21 mouse cellular contexts compared by ENCODE assay signal in the genomic region with DNA sequence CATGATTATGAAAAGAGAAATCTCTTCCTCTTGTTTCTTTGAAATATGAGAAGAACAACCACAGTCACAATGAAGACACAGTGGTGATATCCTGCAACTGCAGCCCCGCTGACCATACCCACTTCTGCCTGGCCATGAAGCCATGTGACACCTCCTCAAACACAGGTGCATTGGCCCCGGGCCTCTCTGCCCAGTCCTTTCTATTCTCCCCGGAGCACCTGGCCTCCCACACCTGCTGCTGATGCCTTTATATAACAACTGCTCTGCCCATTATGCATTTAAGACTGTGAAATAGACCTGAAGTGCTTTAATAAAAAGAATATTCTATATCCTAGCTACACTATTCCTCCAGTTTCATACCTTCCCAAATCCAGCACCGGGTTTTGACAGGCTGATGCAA. TPM values are rescaled to one million over a fixed set of nuclear protein-coding genes. Genes with fewer than 3 reads are reported as not detected.
"Had no signal": no experiment of that assay in that cellular context is flagged by ENCODE, and none has a peak within 500 bp of the region (broad histone marks: within the 10 kb centered on the region; RNA-seq: fewer than 3 reads in every experiment).

No protein-coding gene starts in this region.

- H3K27ac ChIP-seq: kidney, postnatal 0 days; liver, embryonic 13.5 days; midbrain, embryonic 12.5 days; neural tube, embryonic 13.5 days; stomach, embryonic 15.5 days had no signal

- H3K4me3 ChIP-seq: liver, embryonic 13.5 days; midbrain, embryonic 12.5 days; myocyte; neural tube, embryonic 13.5 days; stomach, embryonic 15.5 days had no signal

- DNase-seq: kidney, adult 2 months; kidney, postnatal 25 days; liver, embryonic 13.5 days; lung, adult 2 months; lung, postnatal 14 days; lung, postnatal 4 days; retina, postnatal 1 day; right cerebral cortex, postnatal 25 days; spleen, adult 18-20 months; thymus, postnatal 25 days had no signal

- H3K4me1 ChIP-seq: liver, embryonic 13.5 days; stomach, embryonic 15.5 days had no signal

RNA-seq across cellular contexts. Expression of a gene that starts 54.8 kb away (rescaled TPM):
- total RNA-seq: megakaryocyte progenitor cell, adult 5-6 weeks; megakaryocyte-erythroid progenitor cell, adult 5-6 weeks; monocyte, adult 5-6 weeks; neutrophil, adult 5-6 weeks had no signal
- polyA plus RNA-seq: kidney, embryonic 14.5 days; liver, embryonic 13.5 days; liver, embryonic 16.5 days had no signal
